Mouse (Mus musculus): Measurements from ENCODE around the gene Dctn3. TPM values are rescaled to one million over a fixed set of nuclear protein-coding genes. Genes with fewer than 3 reads are reported as not detected.
"Not testable (repeated sequence)": the region's sequence is repeated elsewhere in the genome, so short reads cannot be mapped to it uniquely, and the experiment has no call there.

Gene Dctn3
- polyA plus RNA-seq, 1 experiment from 2014 or later, result 232 TPM

DNA sequence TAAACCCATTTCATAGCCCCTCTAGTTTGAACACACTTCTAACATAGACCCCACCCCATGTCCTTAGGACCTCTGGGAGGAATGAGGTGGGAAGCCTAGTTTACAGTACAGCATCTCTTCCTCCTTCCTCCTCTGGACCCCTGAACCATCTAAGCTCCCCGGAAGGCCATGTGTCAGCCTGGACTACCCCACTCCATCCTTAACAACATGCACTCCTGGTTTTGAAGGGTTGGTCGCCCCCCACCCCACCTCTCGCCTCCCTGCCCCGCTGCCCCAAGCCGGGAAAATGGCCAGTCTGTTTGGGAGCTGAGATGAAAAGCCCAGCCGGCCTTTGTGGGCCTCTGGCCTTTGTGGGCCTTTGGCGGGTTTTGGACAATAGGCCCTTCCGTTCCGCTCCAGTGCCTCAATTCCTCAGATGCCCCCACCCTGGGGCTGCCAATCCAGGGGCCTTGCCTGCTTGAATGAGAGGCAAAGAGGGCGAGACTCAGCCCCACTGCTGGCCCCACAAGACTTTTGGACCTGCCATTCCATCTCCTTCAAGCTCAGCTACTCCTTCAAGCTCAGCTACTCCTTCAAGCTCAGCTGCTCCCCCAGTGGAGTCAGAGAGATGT lies 37.0 kb downstream of the Dctn3 start:
- H3K4me3 ChIP-seq; H3K9me3 ChIP-seq; H3K27me3 ChIP-seq (ENCODE audit: insufficient read depth, poor library complexity, severe bottlenecking): not testable (repeated sequence)
- peaks cover 26% of the 10 kb centered on the region for H3K36me3 ChIP-seq
- H3K4me1 ChIP-seq (replicated peaks), result peaks cover 50% of the 10 kb centered on the region
- peak; percentile 83 for DNase-seq (ENCODE audit: low spot score)
- WGBS, result 17% methylated on average over 10 of the region's 10 CpGs
- H3K27ac ChIP-seq, result peak overlapping the region; percentile 80

GRCm38 (mm10) chr4:41684931-41685453 lies 38.0 kb downstream of the Dctn3 start:
- 0% methylated on average over 14 of the region's 14 CpGs for WGBS
- Histone ChIP-seq H3K36me3 (peaks cover 34% of the 10 kb centered on the region), H3K27ac (peak overlapping the region; percentile 86), H3K4me1 (replicated peaks) (peaks cover 59% of the 10 kb centered on the region)
- not testable (repeated sequence) for H3K9me3 ChIP-seq; H3K27me3 ChIP-seq (ENCODE audit: insufficient read depth, poor library complexity, severe bottlenecking); H3K4me3 ChIP-seq
- DNase-seq (ENCODE audit: low spot score), result peak; percentile 41

GRCm38 (mm10) chr4:41684131-41684930 lies 38.6 kb downstream of the Dctn3 start:
- H3K36me3 ChIP-seq, result peaks cover 41% of the 10 kb centered on the region
- WGBS, result under 1% methylated on average over 27 of the region's 27 CpGs
- DNase-seq (ENCODE audit: low spot score), result peak; percentile 72
- not testable (repeated sequence) for H3K9me3 ChIP-seq; H3K27me3 ChIP-seq (ENCODE audit: insufficient read depth, poor library complexity, severe bottlenecking)
- H3K4me3 ChIP-seq, result peak overlapping the region; percentile 31
- peaks cover 65% of the 10 kb centered on the region for H3K4me1 ChIP-seq (replicated peaks)
- peak overlapping the region; percentile 87 for H3K27ac ChIP-seq

- not testable (repeated sequence) for DNase-seq (ENCODE audit: low spot score); H3K27me3 ChIP-seq (ENCODE audit: insufficient read depth, poor library complexity, severe bottlenecking); H3K9me3 ChIP-seq
- Histone ChIP-seq H3K36me3 (peaks cover 51% of the 10 kb centered on the region), H3K4me3 (peak overlapping the region; percentile 43), H3K27ac (peak overlapping the region; percentile 88), H3K4me1 (replicated peaks) (peaks cover 67% of the 10 kb centered on the region)
- WGBS, result 0% methylated on average over 1 of the region's 27 CpGs
Observed at GRCm38 (mm10) chr4:41683303-41683702, 39.7 kb downstream of the Dctn3 start.

- no peak for DNase-seq (ENCODE audit: low spot score)
- WGBS, result 25% methylated on average over 6 of the region's 6 CpGs
- Histone ChIP-seq H3K4me3 (peak overlapping the region; percentile 43), H3K27ac (peak overlapping the region; percentile 88), H3K27me3 (ENCODE audit: insufficient read depth, poor library complexity, severe bottlenecking) (no peaks in the 10 kb centered on the region), H3K36me3 (peaks cover 54% of the 10 kb centered on the region), H3K4me1 (replicated peaks) (peaks cover 72% of the 10 kb centered on the region), H3K9me3 (no peaks in the 10 kb centered on the region)
Observed at GRCm38 (mm10) chr4:41682789-41683188, 40.2 kb downstream of the Dctn3 start.

- Histone ChIP-seq H3K27ac (peak overlapping the region; percentile 88), H3K9me3 (no peaks in the 10 kb centered on the region), H3K4me3 (peak overlapping the region; percentile 43; the same call in 1 of the 2 replicates), H3K4me1 (replicated peaks) (peaks cover 80% of the 10 kb centered on the region), H3K36me3 (peaks cover 58% of the 10 kb centered on the region), H3K27me3 (ENCODE audit: insufficient read depth, poor library complexity, severe bottlenecking) (0 out of 2 replicates have a peak, but pooled peaks cover 4% of the 10 kb centered on the region)
- DNase-seq (ENCODE audit: low spot score), result no peak
- WGBS, result 76% methylated on average over 10 of the region's 10 CpGs
Observed at GRCm38 (mm10) chr4:41681947-41682346, 41.0 kb downstream of the Dctn3 start.

GRCm38 (mm10) chr4:41681176-41681575 lies 41.8 kb downstream of the Dctn3 start:
- peaks cover 60% of the 10 kb centered on the region for H3K36me3 ChIP-seq
- DNase-seq (ENCODE audit: low spot score), result no peak

GRCm38 (mm10) chr4:41679291-41679690 lies 43.7 kb downstream of the Dctn3 start:
- Histone ChIP-seq H3K4me1 (replicated peaks) (peaks cover 84% of the 10 kb centered on the region), H3K27me3 (ENCODE audit: insufficient read depth, poor library complexity, severe bottlenecking) (0 out of 2 replicates have a peak, but pooled peaks cover 10% of the 10 kb centered on the region), H3K9me3 (no peaks in the 10 kb centered on the region), H3K4me3 (peak overlapping the region; percentile 9; the same call in 1 of the 2 replicates), H3K36me3 (peaks cover 79% of the 10 kb centered on the region), H3K27ac (peak overlapping the region; percentile 67)
- peak; percentile 14 for DNase-seq (ENCODE audit: low spot score)
- 82% methylated on average over 1 of the region's 2 CpGs for WGBS

More at GRCm38 (mm10) chr4:41681176-41681575, 41.8 kb downstream of the Dctn3 start:
- 0 out of 2 replicates have a peak, but pooled peaks cover 6% of the 10 kb centered on the region for H3K27me3 ChIP-seq (ENCODE audit: insufficient read depth, poor library complexity, severe bottlenecking)
- H3K4me3 ChIP-seq, result no peak overlapping the region
- peaks cover 80% of the 10 kb centered on the region for H3K4me1 ChIP-seq (replicated peaks)
- no peaks in the 10 kb centered on the region for H3K9me3 ChIP-seq
- 71% methylated on average over 4 of the region's 4 CpGs for WGBS
- H3K27ac ChIP-seq, result peak overlapping the region; percentile 47

- H3K27me3 ChIP-seq (ENCODE audit: insufficient read depth, poor library complexity, severe bottlenecking), result 0 out of 2 replicates have a peak, but pooled peaks cover 10% of the 10 kb centered on the region
- H3K9me3 ChIP-seq, result no peaks in the 10 kb centered on the region
- 74% methylated on average over 6 of the region's 6 CpGs for WGBS
- H3K4me3 ChIP-seq, result no peak overlapping the region; the same call in 1 of the 2 replicates
- H3K27ac ChIP-seq, result peak overlapping the region; percentile 67
- peaks cover 83% of the 10 kb centered on the region for H3K36me3 ChIP-seq
- no peak for DNase-seq (ENCODE audit: low spot score)
- peaks cover 84% of the 10 kb centered on the region for H3K4me1 ChIP-seq (replicated peaks)
Observed at GRCm38 (mm10) chr4:41678863-41679262, 44.1 kb downstream of the Dctn3 start.

DNA sequence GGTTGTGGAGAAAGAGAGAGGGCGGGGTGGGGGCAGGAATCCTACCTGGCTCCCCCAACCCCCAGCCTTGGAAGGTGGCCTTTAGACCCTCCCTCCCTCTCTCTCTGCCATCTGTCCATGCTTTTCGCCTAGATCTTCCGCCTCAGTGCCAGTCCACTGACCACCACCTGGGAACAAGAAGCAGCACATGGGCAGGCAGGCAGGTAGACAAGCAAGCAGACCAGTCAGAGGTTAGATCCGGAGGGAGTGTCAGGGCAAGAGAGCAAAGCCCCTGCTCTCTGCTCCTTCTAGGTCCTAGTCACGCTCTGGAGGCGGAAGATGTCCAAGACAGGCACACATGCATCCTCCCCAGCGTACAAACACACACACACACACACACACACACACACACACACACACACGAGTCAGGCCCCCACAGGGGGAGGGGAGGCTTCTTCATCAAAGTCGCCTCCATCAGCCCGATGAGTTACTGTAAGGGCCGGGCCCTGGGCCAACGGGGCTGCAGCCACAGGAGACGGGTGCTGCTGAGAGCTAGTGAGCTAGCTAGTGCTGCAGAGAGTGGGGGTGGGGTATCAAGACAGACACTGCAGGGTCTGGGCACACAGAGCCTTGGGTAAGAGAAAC lies 45.9 kb downstream of the Dctn3 start:
- DNase-seq (ENCODE audit: low spot score), result peak; percentile 7
- Histone ChIP-seq H3K9me3 (no peaks in the 10 kb centered on the region), H3K36me3 (peaks cover 92% of the 10 kb centered on the region), H3K27me3 (ENCODE audit: insufficient read depth, poor library complexity, severe bottlenecking) (0 out of 2 replicates have a peak, but pooled peaks cover 10% of the 10 kb centered on the region), H3K4me3 (no peak overlapping the region), H3K4me1 (replicated peaks) (peaks cover 92% of the 10 kb centered on the region), H3K27ac (peak overlapping the region; percentile 70)
- WGBS, result 55% methylated on average over 13 of the region's 13 CpGs

GRCm38 (mm10) chr4:41676248-41677005 lies 46.5 kb downstream of the Dctn3 start:
- no peak for DNase-seq (ENCODE audit: low spot score)
- peak overlapping the region; percentile 70 for H3K27ac ChIP-seq
- 80% methylated on average over 17 of the region's 17 CpGs for WGBS
- H3K27me3 ChIP-seq (ENCODE audit: insufficient read depth, poor library complexity, severe bottlenecking), result 0 out of 2 replicates have a peak, but pooled peaks cover 10% of the 10 kb centered on the region
- peaks cover 94% of the 10 kb centered on the region for H3K36me3 ChIP-seq
- H3K4me1 ChIP-seq (replicated peaks), result peaks cover 94% of the 10 kb centered on the region
- no peak overlapping the region for H3K4me3 ChIP-seq
- no peaks in the 10 kb centered on the region for H3K9me3 ChIP-seq

- Histone ChIP-seq H3K36me3 (peaks cover 97% of the 10 kb centered on the region), H3K27me3 (ENCODE audit: insufficient read depth, poor library complexity, severe bottlenecking) (0 out of 2 replicates have a peak, but pooled peaks cover 15% of the 10 kb centered on the region), H3K4me3 (no peak overlapping the region), H3K9me3 (no peaks in the 10 kb centered on the region), H3K4me1 (replicated peaks) (peaks cover 80% of the 10 kb centered on the region), H3K27ac (peak overlapping the region; percentile 84)
- WGBS, result 60% methylated on average over 19 of the region's 19 CpGs
- DNase-seq (ENCODE audit: low spot score), result peak; percentile 12
Observed at GRCm38 (mm10) chr4:41673186-41673585, 49.8 kb downstream of the Dctn3 start.
